Mouse (Mus musculus) cortical plate, adult 2 months (tissue): ENCODE results near the gene Rgl3. TPM values are rescaled to one million over a fixed set of nuclear protein-coding genes. Genes with fewer than 3 reads are reported as not detected.
A peak's percentile ranks its signal among the peaks of the same experiment; 100 is the strongest.

Experiments
- H3K27ac ChIP-seq: fragments of 200-500 bp; 2 replicates; pipeline ENCODE4 v1.5.1; 2012; ENCODE audit warnings: low read length, control low read depth, inconsistent platforms; ENCODE audit not compliant: insufficient read depth
- H3K4me1 ChIP-seq: fragments of 200-500 bp; 2 replicates; pipeline ENCODE4 v1.6.1; 2011; ENCODE audit warnings: low read length; ENCODE audit not compliant: control insufficient read depth, insufficient read depth
- H3K4me3 ChIP-seq: fragments of 200-500 bp; 2 replicates; pipeline ENCODE4 v1.5.1; 2011; ENCODE audit warnings: mild to moderate bottlenecking, low read length, control low read depth; ENCODE audit not compliant: insufficient read depth
- CTCF ChIP-seq: fragments of 200-500 bp; IDR thresholded peaks from 2 replicates; pipeline ENCODE4 v1.5.1; 2011; ENCODE audit warnings: mild to moderate bottlenecking, control low read depth, low read length; ENCODE audit not compliant: insufficient read depth; ENCODE audit errors: extremely low read depth
- POLR2A ChIP-seq: fragments of 200-500 bp; IDR thresholded peaks from 2 replicates; pipeline ENCODE4 v1.6.1; 2011; ENCODE audit warnings: mild to moderate bottlenecking, low read length, control low read depth; ENCODE audit not compliant: insufficient read depth; ENCODE audit errors: extremely low read depth
- polyA plus RNA-seq: library from polyadenylated mRNA; depleted of rRNA; stranded (reverse); fragments of >200 nt; gene quantifications from 2 replicates; pipeline ENCODE4 v1.2.3, GENCODE M21; 2012; rRNA removed

Gene Rgl3
- polyA plus RNA-seq = 5.2 and 5.4 TPM in 2 replicates

DNA sequence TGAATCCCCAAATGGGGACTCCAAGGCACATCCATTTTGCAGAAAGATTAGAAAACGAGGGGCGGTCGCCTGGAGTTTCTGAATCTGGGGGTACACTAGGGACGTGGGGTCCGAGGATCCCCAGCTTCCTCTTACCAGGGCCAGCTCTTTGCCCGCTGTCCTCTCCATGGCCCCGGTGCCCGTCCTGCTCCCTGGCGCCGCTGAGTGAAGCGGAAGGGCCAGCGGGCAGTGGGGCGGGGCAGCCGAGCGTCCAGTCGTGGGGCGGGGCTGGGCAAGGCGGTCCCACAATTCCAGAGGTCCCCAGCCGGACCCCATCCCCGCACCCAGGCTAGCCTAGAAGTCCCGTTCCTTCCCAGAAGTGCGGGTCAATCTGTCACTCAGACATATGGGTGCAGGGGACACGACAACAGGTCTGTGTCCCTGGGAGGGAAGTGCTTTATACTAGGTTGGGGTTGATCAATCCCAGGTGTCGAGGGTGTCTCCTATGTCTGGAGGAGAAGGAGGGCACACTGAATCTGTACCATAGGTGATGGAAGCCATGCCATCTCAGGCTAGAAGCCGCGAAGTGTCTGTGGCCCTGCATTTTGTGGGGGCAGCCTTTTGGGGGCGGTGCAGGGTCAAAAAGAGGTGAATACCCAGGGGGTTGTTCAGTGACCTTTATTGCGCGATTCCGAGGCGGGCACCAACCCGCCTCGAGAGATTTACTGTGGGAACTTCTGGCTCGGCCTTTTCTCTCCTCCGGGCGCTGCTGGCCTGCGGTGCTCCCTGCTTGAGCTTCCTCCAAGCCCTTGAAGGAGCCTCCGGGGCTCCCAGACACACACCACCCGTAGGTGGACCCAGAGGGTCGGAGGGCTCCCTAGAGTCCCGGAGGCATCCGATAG is at the start of gene Rgl3:
TSS of gene Rgl3 (minus strand) at position 217 of the 881 bp plus-strand sequence.
- Histone ChIP-seq H3K27ac (no peak within 1 kb of the TSS), H3K4me1 (0 out of 2 replicates have a peak, but pooled peaks cover 2% of the 10 kb centered on the region), H3K4me3 (peak within 1 kb of the TSS; percentile 33)
- TF ChIP-seq CTCF = no peak

DNA sequence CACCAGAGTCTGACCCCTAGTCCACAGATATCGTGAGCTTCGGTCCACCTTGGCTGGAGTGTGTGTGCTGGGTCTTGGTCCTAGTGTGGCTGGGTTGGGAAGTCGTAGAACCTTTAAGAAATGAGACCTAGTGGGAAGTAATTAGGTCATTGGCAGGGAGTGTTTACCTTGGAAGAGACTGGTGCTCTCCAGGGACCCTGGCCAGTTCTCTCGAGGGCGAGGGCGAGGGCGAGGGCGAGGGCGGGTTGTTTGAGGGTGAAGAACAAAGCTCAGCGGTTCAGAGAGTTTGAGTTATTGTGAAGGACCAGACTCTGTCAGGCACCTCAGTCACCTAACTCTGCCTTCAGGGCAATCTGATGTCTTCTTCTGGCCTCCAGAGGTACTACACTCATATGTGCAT is 48.6 kb upstream of the Rgl3 start:
- H3K27ac ChIP-seq = no peak overlapping the region
- TF ChIP-seq CTCF (no peak), POLR2A (no peak)
- H3K4me1 ChIP-seq = peaks cover 1% of the 10 kb centered on the region
- H3K4me3 ChIP-seq = no peak overlapping the region

DNA sequence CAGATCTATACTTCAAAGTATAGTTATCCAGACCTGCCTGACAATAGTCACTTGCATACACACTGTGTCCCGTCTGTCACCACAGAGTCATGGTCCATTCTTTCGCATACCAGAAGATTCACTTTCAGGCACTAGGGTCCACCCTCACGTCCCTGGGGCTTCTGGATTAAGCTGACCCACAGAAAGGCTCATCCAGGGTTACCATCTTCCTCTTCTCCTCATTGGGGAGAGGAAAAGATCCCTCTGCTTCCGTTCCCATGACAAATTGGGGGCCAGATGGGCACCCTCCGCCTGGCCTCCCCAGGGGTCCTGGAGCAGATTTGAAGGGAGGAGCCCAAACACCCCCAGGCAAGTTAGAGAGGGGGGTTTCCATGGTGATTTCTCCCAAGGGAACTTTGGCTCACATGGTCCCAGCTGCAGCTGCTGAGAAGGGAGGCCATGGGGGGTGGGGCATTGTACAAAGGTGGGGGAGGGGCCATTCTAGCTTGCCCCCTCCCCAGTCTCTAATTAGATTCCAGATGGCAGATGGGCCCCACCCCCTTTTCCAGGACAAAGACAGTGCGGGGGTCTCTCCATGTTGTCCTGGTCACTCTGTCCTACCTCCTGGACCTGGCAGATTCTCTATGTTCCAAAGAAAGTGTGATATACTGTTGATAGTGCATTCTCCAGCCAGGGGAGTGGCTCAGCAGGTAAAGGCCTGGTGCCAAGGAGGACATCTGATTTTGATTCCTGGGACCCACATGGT is 46.2 kb upstream of the Rgl3 start:
- TF ChIP-seq POLR2A (no peak), CTCF (no peak)
- peaks cover 1% of the 10 kb centered on the region for H3K4me1 ChIP-seq
- no peak overlapping the region for H3K4me3 ChIP-seq
- H3K27ac ChIP-seq = no peak overlapping the region

DNA sequence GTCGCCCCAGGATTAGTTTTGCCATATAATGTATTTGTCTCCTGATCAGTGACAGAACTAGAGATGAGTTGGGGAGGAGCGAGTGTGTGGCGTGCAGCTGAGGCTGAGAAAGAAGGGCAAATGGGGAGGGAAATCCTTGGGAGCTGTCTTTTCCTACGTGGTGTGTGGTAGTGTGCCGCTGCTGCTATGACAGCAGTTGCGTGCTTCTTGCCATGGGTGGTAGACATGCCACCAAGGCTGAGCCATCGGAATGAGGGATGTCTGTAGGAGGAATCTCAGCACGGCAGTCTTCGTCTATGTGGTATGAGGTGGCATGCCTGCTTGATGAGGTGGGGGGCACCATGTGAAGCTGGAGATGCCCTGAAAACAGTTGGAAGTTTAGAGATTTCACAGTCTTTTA is 41.1 kb upstream of the Rgl3 start:
- Histone ChIP-seq H3K4me1 (no peaks in the 10 kb centered on the region), H3K27ac (no peak overlapping the region), H3K4me3 (no peak overlapping the region)
- TF ChIP-seq CTCF = no peak
- no peak for TF ChIP-seq POLR2A

DNA sequence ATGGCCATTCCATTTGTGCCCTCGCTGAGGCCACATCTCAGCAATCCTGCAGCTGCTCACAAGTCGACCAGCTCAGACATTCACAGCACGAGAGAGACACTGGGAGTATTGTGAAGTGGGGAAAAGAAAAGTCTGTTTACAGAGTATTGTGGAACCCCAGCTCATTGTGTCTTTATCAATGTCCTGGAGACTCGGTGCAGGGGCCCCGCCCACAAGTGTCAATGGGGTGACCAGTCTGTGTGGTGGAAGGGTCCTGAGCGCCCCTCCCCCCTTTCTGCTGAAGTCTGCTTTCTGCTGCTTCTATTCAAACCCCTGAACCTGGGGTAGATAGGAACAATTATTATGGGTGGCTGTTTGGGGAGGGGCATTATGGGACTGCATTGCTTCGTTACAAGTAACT is 39.2 kb upstream of the Rgl3 start:
- Histone ChIP-seq H3K4me1 (no peaks in the 10 kb centered on the region), H3K4me3 (no peak overlapping the region), H3K27ac (no peak overlapping the region)
- TF ChIP-seq POLR2A = no peak
- TF ChIP-seq CTCF = no peak

DNA sequence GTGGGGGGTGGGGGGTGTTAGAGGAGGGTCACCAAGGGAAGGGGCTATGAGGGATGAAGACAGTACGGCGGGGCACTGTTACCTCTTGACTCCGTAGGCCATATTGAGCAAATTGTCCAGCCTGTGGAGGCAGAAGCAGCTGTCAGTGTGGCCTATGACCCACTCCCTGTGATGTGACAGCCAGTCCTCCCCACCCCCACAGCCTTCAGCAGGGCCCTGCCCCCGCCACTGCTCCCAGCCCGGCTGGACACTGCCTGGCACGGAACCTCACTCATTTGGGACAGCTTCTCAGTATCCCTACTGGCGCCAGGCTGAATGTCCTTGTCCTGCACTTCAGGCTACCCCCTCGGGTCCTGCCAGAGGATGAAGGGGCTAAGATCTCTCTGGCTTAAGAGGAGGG is 35.3 kb upstream of the Rgl3 start:
- Histone ChIP-seq H3K27ac (peak overlapping the region; percentile 95), H3K4me1 (no peaks in the 10 kb centered on the region), H3K4me3 (no peak overlapping the region)
- TF ChIP-seq POLR2A (no peak), CTCF (no peak)

DNA sequence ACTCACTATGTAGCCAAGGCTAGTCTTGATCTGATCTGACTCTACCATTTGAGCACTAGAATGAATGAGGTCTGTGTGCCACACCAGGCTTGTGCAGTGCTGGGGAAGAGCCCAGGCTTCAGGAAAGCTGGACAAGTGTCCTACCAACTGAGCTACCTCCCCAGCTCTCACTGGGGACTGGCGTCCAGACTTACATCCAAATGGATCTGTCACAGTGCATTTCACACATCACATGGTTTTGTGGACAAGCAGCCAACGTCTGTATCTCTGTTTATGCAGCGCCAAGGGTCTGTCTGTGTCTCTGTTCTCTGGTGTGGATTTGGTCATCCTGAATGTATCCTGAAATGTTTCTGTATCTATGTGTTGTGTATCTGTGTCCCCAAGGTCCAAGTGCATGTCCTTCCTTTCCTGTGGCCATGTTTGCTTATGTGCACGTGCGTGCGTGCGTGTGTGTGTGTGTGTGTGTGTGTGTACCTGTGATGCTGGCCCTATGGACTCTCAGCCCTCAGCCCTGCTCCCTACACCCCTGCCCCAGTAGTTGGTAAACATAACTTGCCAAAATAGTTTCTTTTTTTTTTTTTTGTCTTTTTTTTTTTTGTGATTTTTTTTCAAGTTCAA is 28.1 kb upstream of the Rgl3 start:
- no peak for TF ChIP-seq POLR2A
- Histone ChIP-seq H3K4me3 (no peak overlapping the region), H3K4me1 (no peaks in the 10 kb centered on the region), H3K27ac (no peak overlapping the region)

DNA sequence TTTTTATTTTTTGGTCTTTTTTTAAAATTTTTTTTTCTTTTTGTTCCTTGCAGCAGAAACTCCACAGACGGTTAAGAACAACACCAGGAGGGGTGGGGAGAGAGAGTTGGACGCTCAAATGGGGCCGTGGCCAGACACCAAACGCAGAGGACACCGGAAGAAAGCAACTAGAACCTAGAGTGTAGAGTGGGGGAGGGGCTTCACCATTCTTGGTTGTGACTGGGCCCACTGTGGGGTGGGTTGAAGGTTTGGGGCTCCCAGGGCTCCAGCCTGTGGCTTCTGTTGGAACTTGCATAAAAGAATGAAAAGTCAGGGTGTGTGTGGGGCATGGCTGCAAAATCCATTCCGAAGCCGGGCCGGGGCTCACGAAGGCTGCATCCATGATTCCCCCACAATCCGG is 27.0 kb upstream of the Rgl3 start:
- TF ChIP-seq POLR2A (no peak), CTCF (no peak)
- no peak overlapping the region for H3K27ac ChIP-seq
- no peaks in the 10 kb centered on the region for H3K4me1 ChIP-seq
- no peak overlapping the region for H3K4me3 ChIP-seq

DNA sequence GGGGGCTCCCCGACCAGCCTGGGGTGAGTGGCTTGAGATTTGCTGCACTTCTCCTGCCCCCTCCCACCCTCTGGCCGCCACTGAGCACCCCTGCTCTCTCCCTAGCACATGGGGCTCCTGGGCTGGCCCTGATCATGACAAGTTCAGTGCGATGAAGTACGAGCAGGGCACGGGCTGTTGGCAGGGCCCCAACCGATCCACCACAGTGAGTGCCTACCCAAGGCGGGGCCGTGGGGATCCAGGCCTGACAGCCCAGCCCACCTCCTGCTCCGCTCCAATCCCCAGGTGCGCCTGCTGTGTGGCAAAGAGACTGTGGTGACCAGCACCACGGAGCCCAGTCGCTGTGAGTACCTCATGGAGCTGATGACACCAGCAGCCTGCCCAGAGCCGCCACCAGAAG is 23.5 kb upstream of the Rgl3 start:
- H3K27ac ChIP-seq = no peak overlapping the region
- no peaks in the 10 kb centered on the region for H3K4me1 ChIP-seq
- TF ChIP-seq POLR2A = no peak
- TF ChIP-seq CTCF = no peak
- no peak overlapping the region for H3K4me3 ChIP-seq

DNA sequence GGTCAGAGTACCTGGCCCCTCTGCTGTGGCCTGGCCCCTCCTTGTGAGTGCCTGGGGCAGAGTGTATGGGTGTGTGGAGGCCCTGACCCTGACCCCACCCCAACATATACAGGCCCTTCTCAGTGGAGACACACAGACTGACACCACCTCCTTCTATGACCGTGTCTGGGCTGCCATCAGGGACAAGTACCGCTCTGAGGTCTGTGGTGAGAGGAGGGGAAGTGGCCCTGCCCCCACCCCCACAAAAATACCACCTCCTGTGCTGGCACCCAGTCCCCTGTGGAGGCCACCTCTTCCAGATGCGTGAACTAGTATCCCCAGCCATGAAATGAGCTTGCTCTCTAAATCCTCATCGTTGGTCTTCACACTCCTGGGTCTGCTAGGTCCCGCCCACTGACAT is 21.8 kb upstream of the Rgl3 start:
- Histone ChIP-seq H3K4me3 (no peak overlapping the region), H3K4me1 (no peaks in the 10 kb centered on the region), H3K27ac (no peak overlapping the region)
- no peak for TF ChIP-seq CTCF
- TF ChIP-seq POLR2A = no peak
